Mouse (Mus musculus): ENCODE results near the gene Suco.

Gene Suco

GRCm38 (mm10) chr1:161781594-161781993 is 94.9 kb downstream of the Suco start:
- DNase-seq = no peak

GRCm38 (mm10) chr1:161779057-161779456 is 97.4 kb downstream of the Suco start:
- DNase-seq = no peak

GRCm38 (mm10) chr1:161775151-161775550 is 101.3 kb downstream of the Suco start:
- DNase-seq = no peak

- DNase-seq = no peak
These were observed 105.2 kb downstream of the Suco start for GRCm38 (mm10) chr1:161771293-161771692.

GRCm38 (mm10) chr1:161769329-161769728 is 107.2 kb downstream of the Suco start:
- no peak for DNase-seq

- DNase-seq = no peak
These were observed 109.4 kb downstream of the Suco start for GRCm38 (mm10) chr1:161767101-161767524.

- DNase-seq = no peak
These were observed 109.8 kb downstream of the Suco start for GRCm38 (mm10) chr1:161766656-161767055.
